Mouse (Mus musculus) embryonic fibroblast, embryonic 13.5 days (primary cell): ENCODE results near the gene Osbpl6. TPM values are rescaled to one million over a fixed set of nuclear protein-coding genes. Genes with fewer than 3 reads are reported as not detected.

ENCODE experiments used
- H3K27ac ChIP-seq: 2 replicates; pipeline ENCODE4 v1.5.1; 2012; ENCODE audit warnings: low read length, control low read depth, inconsistent platforms; ENCODE audit not compliant: insufficient read depth
- H3K4me1 ChIP-seq: 2 replicates; pipeline ENCODE4 v1.6.1; 2011; ENCODE audit warnings: low read length; ENCODE audit not compliant: control insufficient read depth, insufficient read depth
- H3K4me3 ChIP-seq: 2 replicates; pipeline ENCODE4 v1.5.1; 2011; ENCODE audit warnings: mild to moderate bottlenecking, control low read depth, low read length; ENCODE audit not compliant: insufficient read depth
- CTCF ChIP-seq: IDR thresholded peaks from 2 replicates; pipeline ENCODE4 v1.5.1; 2011; ENCODE audit warnings: mild to moderate bottlenecking, control low read depth, low read length, moderate library complexity, borderline replicate concordance; ENCODE audit not compliant: insufficient read depth
- POLR2A ChIP-seq: IDR thresholded peaks from 2 replicates; pipeline ENCODE4 v1.6.1; 2011; ENCODE audit warnings: low read depth, mild to moderate bottlenecking, control low read depth, low read length, moderate library complexity
- polyA plus RNA-seq: library from polyadenylated mRNA; stranded (reverse); fragments of >200 nt; gene quantifications from 2 replicates; pipeline ENCODE4 v1.2.4, GENCODE M21; 2011; ENCODE audit warnings: low read depth; ENCODE audit not compliant: missing spikeins, insufficient read length

The Osbpl6 gene
- polyA plus RNA-seq, 1 experiment: 6.1 TPM

GRCm38 (mm10) chr2:76517471-76517870 is 111.2 kb downstream of the Osbpl6 start:
- TF ChIP-seq CTCF (no peak), POLR2A (no peak)
- H3K4me1 ChIP-seq: no peaks in the 10 kb centered on the region
- H3K4me3 ChIP-seq: no peak overlapping the region
- no peak overlapping the region for H3K27ac ChIP-seq

DNA sequence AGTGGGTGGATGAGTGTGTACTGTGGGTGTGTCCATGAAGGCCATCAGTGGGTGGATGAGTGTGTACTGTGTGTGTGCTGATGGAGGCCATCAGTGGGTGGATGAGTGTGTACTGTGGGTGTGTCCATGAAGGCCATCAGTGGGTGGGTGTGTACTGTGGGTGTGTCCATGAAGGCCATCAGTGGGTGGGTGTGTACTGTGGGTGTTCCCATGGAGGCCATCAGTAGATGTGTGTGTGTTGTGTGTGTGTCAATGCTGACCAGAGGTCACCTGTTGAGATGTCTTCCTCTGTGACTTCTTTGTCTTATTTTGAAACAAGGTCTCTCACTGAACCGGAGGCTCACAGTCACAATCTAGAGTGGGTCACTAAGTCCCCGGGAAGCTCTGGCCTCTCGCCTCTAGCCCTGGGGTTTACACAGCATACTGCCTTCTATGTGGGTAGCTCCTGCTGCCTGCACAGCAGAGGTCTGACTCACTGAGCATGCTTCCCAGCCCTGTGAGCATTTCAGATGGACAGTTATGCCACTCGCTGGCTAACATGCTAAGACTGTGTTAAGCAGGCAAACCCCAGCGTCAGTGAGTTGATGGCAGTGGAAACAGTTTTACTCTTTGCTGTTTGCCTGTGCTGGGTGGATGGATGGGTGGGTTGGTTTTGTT is 112.2 kb downstream of the Osbpl6 start:
- TF ChIP-seq CTCF: no peak
- no peak for TF ChIP-seq POLR2A
- Histone ChIP-seq H3K4me3 (no peak overlapping the region), H3K4me1 (no peaks in the 10 kb centered on the region), H3K27ac (no peak overlapping the region)

GRCm38 (mm10) chr2:76521585-76521984 is 115.3 kb downstream of the Osbpl6 start:
- no peaks in the 10 kb centered on the region for H3K4me1 ChIP-seq
- H3K27ac ChIP-seq: no peak overlapping the region
- TF ChIP-seq CTCF (no peak), POLR2A (no peak)
- no peak overlapping the region for H3K4me3 ChIP-seq

DNA sequence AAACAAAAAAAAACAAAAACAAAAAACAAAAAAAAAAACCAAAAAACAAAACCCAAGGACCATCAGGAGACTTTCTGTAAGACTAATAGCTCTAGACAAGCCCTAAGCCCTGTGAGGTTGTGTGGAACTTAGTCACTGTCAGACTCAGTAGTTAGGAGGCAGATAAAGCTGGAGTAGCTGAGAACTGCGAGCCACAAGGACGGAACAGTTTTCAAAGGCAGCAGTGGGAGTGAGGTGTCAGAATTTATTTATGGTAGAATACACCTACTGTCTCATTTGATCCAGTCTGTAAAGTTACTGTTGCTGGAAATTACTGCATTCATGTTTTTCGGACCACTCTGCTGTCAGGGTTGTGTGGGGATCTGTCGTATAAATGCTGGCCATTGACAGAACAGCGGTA is 118.1 kb downstream of the Osbpl6 start:
- TF ChIP-seq CTCF (no peak), POLR2A (no peak)
- no peak overlapping the region for H3K27ac ChIP-seq
- H3K4me3 ChIP-seq: no peak overlapping the region
- H3K4me1 ChIP-seq: no peaks in the 10 kb centered on the region

GRCm38 (mm10) chr2:76525645-76526044 is 119.3 kb downstream of the Osbpl6 start:
- Histone ChIP-seq H3K4me3 (no peak overlapping the region), H3K27ac (no peak overlapping the region)
- no peak for TF ChIP-seq POLR2A
- no peak for TF ChIP-seq CTCF

GRCm38 (mm10) chr2:76532490-76533126 is 126.3 kb downstream of the Osbpl6 start:
- no peak overlapping the region for H3K4me3 ChIP-seq
- TF ChIP-seq POLR2A: no peak
- no peak for TF ChIP-seq CTCF
- no peaks in the 10 kb centered on the region for H3K4me1 ChIP-seq
- H3K27ac ChIP-seq: no peak overlapping the region

More at GRCm38 (mm10) chr2:76525645-76526044, 119.3 kb downstream of the Osbpl6 start:
- no peaks in the 10 kb centered on the region for H3K4me1 ChIP-seq

- no peak for TF ChIP-seq CTCF
- TF ChIP-seq POLR2A: no peak
- Histone ChIP-seq H3K4me1 (no peaks in the 10 kb centered on the region), H3K27ac (no peak overlapping the region), H3K4me3 (no peak overlapping the region)
These were observed 128.6 kb downstream of the Osbpl6 start for GRCm38 (mm10) chr2:76534932-76535331.

DNA sequence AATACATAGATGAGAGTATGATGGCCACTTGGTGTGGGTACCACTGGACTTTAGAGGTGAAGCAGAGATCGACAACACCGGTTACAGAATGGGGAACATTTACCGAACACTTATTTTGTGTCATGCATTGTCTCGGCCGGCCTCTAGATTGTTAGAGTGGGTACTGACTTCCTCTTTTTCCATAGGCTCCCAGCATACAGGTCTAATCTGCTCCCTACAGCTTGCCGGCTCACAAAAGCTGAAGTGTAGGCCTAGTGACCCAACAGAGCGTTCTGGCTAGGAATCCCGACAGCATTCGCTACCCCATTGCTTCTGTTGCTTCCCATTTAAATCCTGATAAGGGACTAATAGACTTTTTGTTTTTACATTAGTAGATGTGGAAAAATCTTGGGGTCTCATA is 135.6 kb downstream of the Osbpl6 start:
- TF ChIP-seq POLR2A (no peak), CTCF (no peak)
- Histone ChIP-seq H3K27ac (no peak overlapping the region), H3K4me3 (no peak overlapping the region), H3K4me1 (no peaks in the 10 kb centered on the region)

DNA sequence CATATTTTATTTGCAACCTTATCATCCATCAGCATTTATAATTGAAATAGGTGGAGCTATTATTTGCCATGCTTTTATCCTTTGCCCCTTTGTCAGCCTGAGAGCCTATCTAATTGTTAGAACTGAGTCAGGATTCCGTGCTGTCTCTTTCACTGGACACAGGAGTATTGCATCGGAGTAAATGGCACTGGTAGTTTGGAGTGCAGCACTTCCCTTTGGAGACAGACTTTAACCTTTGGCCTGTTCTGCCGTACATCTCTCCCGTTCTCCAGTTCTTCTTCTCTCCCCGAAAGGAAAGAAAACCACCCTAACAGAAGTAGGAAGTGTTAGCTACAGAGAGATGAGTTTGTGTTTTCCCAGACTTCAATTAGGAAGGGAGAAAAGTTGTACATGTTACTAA is 136.6 kb downstream of the Osbpl6 start:
- Histone ChIP-seq H3K4me1 (no peaks in the 10 kb centered on the region), H3K4me3 (no peak overlapping the region), H3K27ac (no peak overlapping the region)
- TF ChIP-seq CTCF (no peak), POLR2A (no peak)

DNA sequence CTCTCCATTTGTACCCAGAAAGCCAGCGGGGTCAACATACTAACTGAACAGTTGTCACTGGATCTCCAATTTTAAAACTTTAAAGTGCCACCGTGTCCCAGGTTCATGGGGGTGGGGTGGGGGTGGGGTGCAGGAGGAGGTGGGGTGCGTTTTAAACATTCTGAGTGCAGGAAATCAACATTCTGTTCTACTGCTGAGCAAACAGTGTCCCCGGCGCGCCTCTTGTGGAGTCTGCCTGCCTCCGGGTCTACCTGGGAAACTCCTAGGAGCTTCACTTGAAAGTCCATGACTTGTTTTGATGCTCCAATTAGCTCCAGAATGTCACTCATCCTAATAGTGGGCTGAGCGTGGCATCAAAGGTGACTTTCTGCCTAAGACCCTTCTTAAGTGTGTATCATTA is 139.2 kb downstream of the Osbpl6 start:
- H3K27ac ChIP-seq: no peak overlapping the region
- TF ChIP-seq CTCF: no peak
- TF ChIP-seq POLR2A: no peak

GRCm38 (mm10) chr2:76548171-76548570 is 141.9 kb downstream of the Osbpl6 start:
- no peak for TF ChIP-seq CTCF
- no peak for TF ChIP-seq POLR2A
- H3K4me1 ChIP-seq: no peaks in the 10 kb centered on the region
- H3K27ac ChIP-seq: no peak overlapping the region
- no peak overlapping the region for H3K4me3 ChIP-seq

More for the DNA sequence above, 139.2 kb downstream of the Osbpl6 start:
- Histone ChIP-seq H3K4me3 (no peak overlapping the region), H3K4me1 (no peaks in the 10 kb centered on the region)
